Mouse (Mus musculus): ENCODE measurements around the gene Defb23. TPM values are rescaled to one million over a fixed set of nuclear protein-coding genes. Genes with fewer than 3 reads are reported as not detected.

Defb23 gene
- polyA plus RNA-seq, 1 experiment: not detected

DNA sequence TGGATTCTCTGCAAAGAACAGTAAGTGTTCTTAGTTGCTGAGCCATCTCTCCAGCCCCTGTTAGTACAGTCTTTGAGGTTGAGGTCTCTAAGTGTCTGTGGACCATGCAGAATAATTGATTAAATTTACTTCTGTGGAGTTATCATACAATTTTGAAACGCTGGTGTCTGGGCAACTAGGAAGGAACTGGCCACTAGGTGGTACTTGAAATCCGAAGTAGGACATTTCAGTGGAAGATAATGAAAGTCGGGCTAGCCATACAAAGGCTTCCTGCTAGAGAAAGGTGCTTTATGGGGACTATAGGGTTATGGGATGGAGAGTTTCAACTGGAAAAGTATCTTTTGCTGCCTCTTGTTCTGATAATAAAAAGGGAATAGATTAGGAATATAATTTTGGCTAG lies 8.0 kb upstream of the Defb23 start:
- no peak for DNase-seq (ENCODE audit: low read depth)
- TF ChIP-seq CTCF (IDR thresholded peaks at IDR 0.05; ENCODE audit: borderline replicate concordance, extremely low read depth, insufficient read depth, insufficient read length) (no peak; the same call in 1 of the 2 replicates), POLR2A (IDR thresholded peaks at IDR 0.05; ENCODE audit: borderline replicate concordance, extremely low read depth, insufficient read depth, insufficient read length, poor library complexity, severe bottlenecking) (no peak)

DNA sequence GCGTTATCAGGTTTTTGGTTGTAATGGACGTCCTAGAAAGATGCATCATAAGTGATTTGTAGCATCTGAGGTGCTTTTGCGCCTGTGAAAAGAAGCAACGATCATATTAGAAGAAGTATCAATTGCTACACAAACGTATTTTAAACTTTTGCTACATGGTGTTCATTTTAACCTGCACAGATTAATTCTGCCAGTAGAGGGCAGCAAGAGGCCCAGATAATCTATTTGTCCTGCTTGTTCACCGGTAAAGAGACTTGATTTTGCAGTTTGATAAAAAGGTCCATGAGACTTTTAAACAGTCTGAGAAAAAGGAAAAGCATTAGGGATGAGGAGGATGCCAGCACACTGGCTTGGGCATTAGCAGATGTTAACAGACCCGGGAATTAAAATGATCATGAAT lies 6.6 kb upstream of the Defb23 start:
- TF ChIP-seq POLR2A (IDR thresholded peaks at IDR 0.05; ENCODE audit: borderline replicate concordance, extremely low read depth, insufficient read depth, insufficient read length, poor library complexity, severe bottlenecking) (no peak), CTCF (IDR thresholded peaks at IDR 0.05; ENCODE audit: borderline replicate concordance, extremely low read depth, insufficient read depth, insufficient read length) (peak; percentile 56; the same call in 1 of the 2 replicates)
- peak; percentile 61 for DNase-seq (ENCODE audit: low read depth)

DNA sequence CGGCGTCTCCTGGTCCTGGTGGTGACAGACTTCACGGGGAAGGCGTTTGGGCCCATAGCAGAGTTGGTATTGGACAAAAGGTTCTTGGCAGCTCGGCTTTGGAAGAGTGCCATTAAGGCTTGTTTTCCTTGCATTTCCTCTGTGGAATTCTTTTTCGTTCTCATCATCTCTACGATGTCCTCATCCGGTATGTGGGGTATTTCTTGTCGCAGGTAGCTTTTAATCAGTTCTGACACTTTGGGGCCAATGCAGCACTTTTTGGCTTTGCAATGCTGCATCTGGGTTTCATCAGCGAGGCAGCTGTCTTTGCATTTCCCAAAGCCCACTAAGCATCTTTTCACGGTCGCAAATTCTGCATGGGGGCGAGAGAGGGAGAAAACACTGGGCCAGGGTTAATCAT lies 5.2 kb downstream of the Defb23 start:
- no peak for TF ChIP-seq POLR2A (IDR thresholded peaks at IDR 0.05; ENCODE audit: borderline replicate concordance, extremely low read depth, insufficient read depth, insufficient read length, poor library complexity, severe bottlenecking)
- TF ChIP-seq CTCF (IDR thresholded peaks at IDR 0.05; ENCODE audit: borderline replicate concordance, extremely low read depth, insufficient read depth, insufficient read length): no peak
- peak; percentile 24 for DNase-seq (ENCODE audit: low read depth)

DNA sequence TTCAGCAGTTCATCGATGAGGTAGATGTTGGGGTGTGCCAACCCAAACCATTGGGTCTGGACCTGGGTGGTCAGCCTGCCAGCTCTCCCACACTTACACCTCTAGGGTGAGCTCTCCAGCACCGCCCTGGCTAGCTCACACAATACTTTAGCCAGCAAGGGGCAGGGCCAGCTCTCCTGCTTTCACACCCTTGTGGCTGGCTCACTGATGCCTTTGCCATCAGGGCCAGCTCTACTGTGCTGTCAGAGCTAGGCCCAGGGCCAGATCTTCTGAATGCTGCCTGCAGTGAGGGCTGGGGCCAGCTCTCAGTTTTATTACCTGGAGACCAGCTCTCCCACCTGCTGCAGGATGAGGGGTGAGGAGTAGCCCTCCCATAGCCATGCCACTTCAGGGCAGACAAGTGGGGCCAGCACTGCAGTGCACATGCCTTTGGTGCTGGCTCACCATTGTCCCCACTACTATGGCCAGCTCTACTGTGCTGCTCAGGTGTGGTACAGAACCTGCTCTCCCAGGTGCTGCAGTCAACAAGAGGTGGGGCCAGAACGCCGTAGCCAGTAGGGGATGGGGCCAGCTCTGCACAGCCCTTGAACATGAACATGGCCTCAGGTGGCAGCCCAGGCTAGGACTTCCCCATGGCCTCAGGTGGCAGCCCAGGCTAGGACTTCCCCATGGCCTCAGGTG lies 12.2 kb downstream of the Defb23 start:
- no peak for DNase-seq (ENCODE audit: low read depth)
- TF ChIP-seq CTCF (IDR thresholded peaks at IDR 0.05; ENCODE audit: borderline replicate concordance, extremely low read depth, insufficient read depth, insufficient read length) (no peak), POLR2A (IDR thresholded peaks at IDR 0.05; ENCODE audit: borderline replicate concordance, extremely low read depth, insufficient read depth, insufficient read length, poor library complexity, severe bottlenecking) (no peak)

DNA sequence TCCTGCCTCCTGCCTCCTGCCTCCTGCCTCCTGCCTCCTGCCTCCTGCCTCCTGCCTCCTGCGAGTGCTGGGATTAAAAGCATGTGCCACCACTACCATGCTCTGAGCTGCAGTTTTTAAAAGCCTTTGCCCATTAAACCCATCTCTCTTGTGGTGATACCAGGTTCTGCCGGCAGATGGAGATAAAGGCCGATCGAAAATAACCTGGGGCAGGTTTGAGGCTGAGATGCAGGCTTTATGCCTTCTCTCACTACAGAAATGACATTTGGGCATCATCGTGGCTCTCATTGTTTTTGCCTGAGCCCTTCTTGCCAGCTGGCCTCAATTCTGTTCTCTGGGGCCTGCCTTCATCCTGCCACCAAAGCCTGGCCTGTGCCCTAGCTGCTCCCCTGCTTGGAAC lies 14.2 kb downstream of the Defb23 start:
- peak; percentile 71 for DNase-seq (ENCODE audit: low read depth)
- TF ChIP-seq POLR2A (IDR thresholded peaks at IDR 0.05; ENCODE audit: borderline replicate concordance, extremely low read depth, insufficient read depth, insufficient read length, poor library complexity, severe bottlenecking): no peak
- TF ChIP-seq CTCF (IDR thresholded peaks at IDR 0.05; ENCODE audit: borderline replicate concordance, extremely low read depth, insufficient read depth, insufficient read length): peak; percentile 73; the same call in 1 of the 2 replicates

DNA sequence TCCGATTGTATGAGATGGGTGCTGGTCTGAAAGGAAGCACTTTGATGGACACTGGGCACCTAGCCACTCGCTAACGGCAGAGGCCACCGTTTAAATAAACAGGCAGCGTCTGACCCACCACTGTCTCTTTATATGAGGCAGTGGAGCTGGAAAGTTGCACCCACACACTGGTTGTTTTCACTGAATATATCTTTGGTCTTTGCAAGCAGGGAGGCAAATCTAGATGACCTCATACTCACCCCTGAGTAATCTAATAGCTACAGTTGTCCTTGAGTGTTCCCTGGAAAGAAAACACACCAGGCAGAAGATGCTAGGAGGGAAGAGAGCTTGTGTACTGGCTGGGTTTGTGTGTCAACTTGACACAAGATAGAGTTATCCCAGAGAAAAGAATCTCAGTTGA lies 17.0 kb downstream of the Defb23 start:
- TF ChIP-seq CTCF (IDR thresholded peaks at IDR 0.05; ENCODE audit: borderline replicate concordance, extremely low read depth, insufficient read depth, insufficient read length) (no peak), POLR2A (IDR thresholded peaks at IDR 0.05; ENCODE audit: borderline replicate concordance, extremely low read depth, insufficient read depth, insufficient read length, poor library complexity, severe bottlenecking) (no peak)
- no peak for DNase-seq (ENCODE audit: low read depth)

DNA sequence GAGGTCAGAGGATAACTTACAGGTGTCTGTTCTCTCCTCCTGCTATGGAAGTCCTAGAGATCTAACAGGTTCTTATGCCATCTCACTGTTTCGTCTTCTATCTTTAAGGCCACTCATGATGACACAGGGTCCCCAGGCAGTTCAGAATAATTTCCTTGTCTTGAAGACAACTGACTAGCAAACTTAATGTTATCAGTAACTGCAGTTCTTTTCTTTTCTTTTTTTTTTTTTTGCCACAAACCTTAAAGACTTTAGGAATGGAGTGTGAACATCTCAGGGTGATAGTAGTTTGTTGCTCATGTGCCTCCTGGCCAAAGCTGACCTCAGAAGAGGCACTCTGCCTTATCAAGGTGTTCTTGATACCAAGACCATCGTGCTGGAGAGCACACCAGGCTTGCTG lies 17.8 kb downstream of the Defb23 start:
- no peak for DNase-seq (ENCODE audit: low read depth)
- TF ChIP-seq CTCF (IDR thresholded peaks at IDR 0.05; ENCODE audit: borderline replicate concordance, extremely low read depth, insufficient read depth, insufficient read length) (no peak), POLR2A (IDR thresholded peaks at IDR 0.05; ENCODE audit: borderline replicate concordance, extremely low read depth, insufficient read depth, insufficient read length, poor library complexity, severe bottlenecking) (no peak)

DNA sequence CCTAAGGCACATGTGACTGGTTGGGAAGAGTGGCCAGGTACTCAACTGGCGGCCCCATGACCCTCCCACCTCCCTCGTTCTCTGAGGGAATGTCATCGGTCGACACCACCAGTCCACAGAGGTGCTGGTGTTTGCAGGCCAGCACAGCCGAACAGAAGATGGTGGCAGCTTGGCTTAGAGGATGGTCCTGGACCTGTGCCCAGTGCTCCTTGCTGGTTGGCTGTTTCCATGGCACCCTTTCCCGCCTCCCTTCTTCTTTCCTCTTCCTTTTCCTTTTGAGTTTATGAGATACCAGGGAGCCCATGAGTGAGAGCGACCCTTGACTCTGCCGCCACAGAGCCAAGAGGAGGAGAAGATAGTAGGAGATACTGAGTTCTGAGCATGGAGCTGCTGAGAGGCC lies 21.1 kb downstream of the Defb23 start:
- DNase-seq (ENCODE audit: low read depth): peak; percentile 49
- no peak for TF ChIP-seq CTCF (IDR thresholded peaks at IDR 0.05; ENCODE audit: borderline replicate concordance, extremely low read depth, insufficient read depth, insufficient read length)
- TF ChIP-seq POLR2A (IDR thresholded peaks at IDR 0.05; ENCODE audit: borderline replicate concordance, extremely low read depth, insufficient read depth, insufficient read length, poor library complexity, severe bottlenecking): no peak

DNA sequence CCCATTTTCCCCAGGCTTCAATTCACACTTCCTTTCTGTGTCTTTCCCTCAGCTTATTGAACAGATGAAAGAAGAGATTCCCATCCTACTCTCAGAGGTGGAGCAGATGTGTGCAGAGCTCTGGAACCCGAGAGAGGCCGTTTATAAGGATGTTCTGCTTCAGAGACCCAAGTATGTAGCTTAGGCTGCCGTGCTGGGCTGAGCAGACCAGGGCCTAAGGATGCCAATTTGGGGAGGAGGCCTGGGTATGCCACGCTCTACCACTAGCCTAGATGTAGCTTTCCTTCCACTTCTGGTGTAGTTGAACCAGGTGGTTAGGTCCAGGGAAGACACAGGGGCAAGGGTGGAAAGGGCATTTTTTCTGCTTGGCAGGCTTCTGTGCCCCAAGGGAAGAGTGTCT lies 22.1 kb downstream of the Defb23 start:
- DNase-seq (ENCODE audit: low read depth): no peak

DNA sequence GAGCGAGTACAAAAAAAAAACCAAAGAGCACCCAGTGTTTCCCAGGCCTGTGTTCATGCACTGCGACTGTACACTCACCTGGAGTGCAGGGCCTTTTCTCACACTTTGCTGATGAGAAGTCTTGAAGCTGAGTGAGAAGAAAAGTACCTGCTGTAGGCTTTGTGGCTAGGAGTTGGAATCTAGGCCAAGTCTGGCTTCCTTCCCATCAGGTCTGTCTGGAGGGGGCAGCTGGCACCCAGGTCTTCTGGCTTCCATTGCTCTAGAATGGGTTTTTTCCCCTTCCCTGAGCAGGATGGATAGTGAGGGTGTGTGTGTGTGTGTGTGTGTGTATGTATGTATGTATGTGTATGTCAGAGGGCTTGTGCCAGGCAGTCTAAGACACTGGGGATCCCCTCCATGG lies 24.6 kb downstream of the Defb23 start:
- no peak for DNase-seq (ENCODE audit: low read depth)
- TF ChIP-seq POLR2A (IDR thresholded peaks at IDR 0.05; ENCODE audit: borderline replicate concordance, extremely low read depth, insufficient read depth, insufficient read length, poor library complexity, severe bottlenecking): no peak

More for the DNA sequence above, 22.1 kb downstream of the Defb23 start:
- TF ChIP-seq CTCF (IDR thresholded peaks at IDR 0.05; ENCODE audit: borderline replicate concordance, extremely low read depth, insufficient read depth, insufficient read length) (no peak), POLR2A (IDR thresholded peaks at IDR 0.05; ENCODE audit: borderline replicate concordance, extremely low read depth, insufficient read depth, insufficient read length, poor library complexity, severe bottlenecking) (no peak)

DNA sequence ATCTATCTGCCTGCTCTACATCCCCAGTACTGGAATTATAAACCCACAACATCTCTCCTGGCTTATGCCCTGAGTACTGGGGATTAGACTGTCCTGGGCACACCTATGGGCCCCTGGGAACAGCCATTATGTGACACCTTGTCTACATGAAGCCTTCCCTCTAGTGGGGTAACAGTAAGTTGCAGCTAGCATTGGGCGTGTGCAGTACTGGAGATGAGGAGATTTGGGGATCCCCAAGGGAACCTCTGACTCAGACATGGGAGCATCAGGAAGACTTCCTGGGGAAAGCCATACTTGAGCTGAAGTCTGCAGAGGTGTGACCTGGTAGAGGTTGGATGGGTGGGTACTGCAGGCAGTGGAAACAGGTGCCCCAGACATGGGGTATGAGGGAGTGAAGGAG lies 25.5 kb downstream of the Defb23 start:
- no peak for DNase-seq (ENCODE audit: low read depth)
- TF ChIP-seq CTCF (IDR thresholded peaks at IDR 0.05; ENCODE audit: borderline replicate concordance, extremely low read depth, insufficient read depth, insufficient read length): peak; percentile 16; the same call in 1 of the 2 replicates
- TF ChIP-seq POLR2A (IDR thresholded peaks at IDR 0.05; ENCODE audit: borderline replicate concordance, extremely low read depth, insufficient read depth, insufficient read length, poor library complexity, severe bottlenecking): no peak
